Mouse (Mus musculus) heart, postnatal 0 days (tissue): ENCODE measurements around the gene Schip1.

Experiments used
- CTCF ChIP-seq: IDR thresholded peaks from 2 replicates; pipeline ENCODE4 v1.5.1; 2016; ENCODE audit warnings: antibody characterized with exemption, control low read depth, low read depth
- EP300 ChIP-seq: IDR thresholded peaks from 2 replicates; pipeline ENCODE4 v1.6.1; 2016; ENCODE audit warnings: antibody characterized with exemption, low read depth

DNA sequence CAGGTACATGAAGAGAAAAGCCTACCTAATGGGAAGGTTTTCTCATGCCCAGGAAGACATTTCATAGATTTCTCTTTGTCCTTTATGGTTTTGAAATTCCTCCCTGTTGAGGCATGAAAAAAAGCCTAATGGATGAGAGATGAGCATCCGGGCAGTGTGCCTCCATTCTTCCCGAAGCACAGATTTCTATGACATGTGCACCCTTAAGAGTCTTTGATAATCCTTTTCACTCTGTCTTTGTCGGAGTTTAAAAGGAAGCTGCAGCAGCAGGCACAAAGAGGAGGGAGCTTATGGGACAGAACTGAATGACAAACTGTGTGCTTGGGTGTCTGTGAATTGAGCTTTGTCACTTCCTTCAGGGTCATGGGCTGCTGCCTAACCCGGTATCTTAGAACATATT is 45.2 kb upstream of the Schip1 start:
- no peak for TF ChIP-seq CTCF
- TF ChIP-seq EP300: no peak
